ENCODE assay signal across 14 mouse cellular contexts in the genomic region with DNA sequence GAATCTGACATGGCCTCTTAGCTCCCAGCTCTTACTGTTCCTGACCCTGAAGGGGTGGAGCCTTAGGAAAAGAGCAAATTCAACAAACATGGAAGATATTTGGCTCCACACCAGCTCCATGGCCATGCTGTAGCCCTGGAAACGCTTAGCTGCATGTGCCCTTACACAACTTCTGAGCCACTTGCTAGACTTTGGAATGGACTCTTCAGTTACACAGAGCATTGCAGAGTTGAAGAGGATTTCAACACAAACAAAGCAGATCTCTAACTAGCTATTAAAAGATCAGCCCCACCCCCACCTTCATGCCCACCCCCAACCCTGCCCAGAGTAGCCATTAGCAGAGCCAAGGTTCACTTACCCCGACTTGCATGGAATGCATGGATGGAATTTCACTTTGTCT. TPM values are rescaled to one million over a fixed set of nuclear protein-coding genes. Genes with fewer than 3 reads are reported as not detected.
DNase-seq lines count a peak whose midpoint lies in the region; ATAC-seq and TF ChIP-seq lines count a peak whose summit lies in the region.
"Had no signal": no experiment of that assay in that cellular context is flagged by ENCODE, and none has a peak within 500 bp of the region (broad histone marks: within the 10 kb centered on the region; RNA-seq: fewer than 3 reads in every experiment).

No protein-coding gene starts in this region.

- H3K4me1 ChIP-seq in intestine, embryonic 15.5 days (replicated peaks) = no peaks in the 10 kb centered on the region
- no peaks in the 10 kb centered on the region for H3K4me1 ChIP-seq in intestine, postnatal 0 days (replicated peaks; ENCODE audit: control insufficient read depth, insufficient read depth, low read length)
- H3K4me1 ChIP-seq in kidney, embryonic 15.5 days = no peaks in the 10 kb centered on the region
- H3K4me1 ChIP-seq in liver, embryonic 15.5 days (replicated peaks) = no peaks in the 10 kb centered on the region

- no peak overlapping the region for H3K27ac ChIP-seq in intestine, embryonic 15.5 days
- H3K27ac ChIP-seq in intestine, postnatal 0 days (ENCODE audit: low read depth, low read length) = no peak overlapping the region
- no peak overlapping the region for H3K27ac ChIP-seq in kidney, embryonic 15.5 days
- peak overlapping the region; percentile 57 for H3K27ac ChIP-seq in liver, embryonic 15.5 days (replicated peaks)
- H3K27ac ChIP-seq: hindbrain, embryonic 10.5 days; left cerebral cortex, adult 2 months had no signal

- whole genome bisulfite sequencing in intestine, embryonic 15.5 days = 67% methylated on average over 2 of the region's 2 CpGs
- 65% methylated on average over 2 of the region's 2 CpGs for WGBS in intestine, postnatal 0 days
- 73% methylated on average over 2 of the region's 2 CpGs for WGBS in kidney, embryonic 15.5 days
- 55% methylated on average over 2 of the region's 2 CpGs for WGBS in liver, embryonic 15.5 days (ENCODE audit: insufficient replicate concordance)

- peak; percentile 41; the same call in 1 of the 2 replicates for ATAC-seq in intestine, embryonic 15.5 days
- no peak for ATAC-seq in intestine, postnatal 0 days
- peak; percentile 83 for ATAC-seq in kidney, embryonic 15.5 days (replicated peaks; ENCODE audit: low FRiP score)
- peak; percentile 89 for ATAC-seq in liver, embryonic 15.5 days (ENCODE audit: insufficient read depth)
- ATAC-seq in CD4-positive, CD25-positive, alpha-beta regulatory T cell, adult 4 months = no peak

- H3K4me2 ChIP-seq in intestine, embryonic 15.5 days (replicated peaks) = no peak overlapping the region
- H3K4me2 ChIP-seq in intestine, postnatal 0 days (replicated peaks; ENCODE audit: low read depth) = no peak overlapping the region
- no peak overlapping the region for H3K4me2 ChIP-seq in kidney, embryonic 15.5 days
- no peak overlapping the region for H3K4me2 ChIP-seq in liver, embryonic 15.5 days

- no peak overlapping the region for H3K9ac ChIP-seq in intestine, embryonic 15.5 days
- H3K9ac ChIP-seq in intestine, postnatal 0 days (ENCODE audit: low read depth, low read length) = no peak overlapping the region
- no peak overlapping the region for H3K9ac ChIP-seq in kidney, embryonic 15.5 days
- no peak overlapping the region for H3K9ac ChIP-seq in liver, embryonic 15.5 days

- no peaks in the 10 kb centered on the region for H3K9me3 ChIP-seq in intestine, embryonic 15.5 days
- no peaks in the 10 kb centered on the region for H3K9me3 ChIP-seq in intestine, postnatal 0 days (ENCODE audit: control insufficient read depth)
- H3K9me3 ChIP-seq in kidney, embryonic 15.5 days (replicated peaks) = no peaks in the 10 kb centered on the region
- H3K9me3 ChIP-seq in liver, embryonic 15.5 days (replicated peaks) = no peaks in the 10 kb centered on the region
- H3K9me3 ChIP-seq: hindbrain, embryonic 10.5 days had no signal

- no peaks in the 10 kb centered on the region for H3K27me3 ChIP-seq in intestine, embryonic 15.5 days (replicated peaks)
- H3K27me3 ChIP-seq in intestine, postnatal 0 days (replicated peaks; ENCODE audit: control insufficient read depth, insufficient read depth, low read length) = no peaks in the 10 kb centered on the region
- no peaks in the 10 kb centered on the region for H3K27me3 ChIP-seq in kidney, embryonic 15.5 days
- H3K27me3 ChIP-seq in liver, embryonic 15.5 days = no peaks in the 10 kb centered on the region

- TF ChIP-seq CTCF in intestine, postnatal 0 days (IDR thresholded peaks at IDR 0.05; ENCODE audit: low read depth) = no peak

- H3K36me3 ChIP-seq in intestine, embryonic 15.5 days = no peaks in the 10 kb centered on the region
- no peaks in the 10 kb centered on the region for H3K36me3 ChIP-seq in intestine, postnatal 0 days (ENCODE audit: control insufficient read depth, insufficient read depth)
- H3K36me3 ChIP-seq in kidney, embryonic 15.5 days = no peaks in the 10 kb centered on the region
- no peaks in the 10 kb centered on the region for H3K36me3 ChIP-seq in liver, embryonic 15.5 days (replicated peaks)
- H3K36me3 ChIP-seq: hindbrain, embryonic 10.5 days had no signal

- H3K4me3 ChIP-seq in intestine, embryonic 15.5 days (replicated peaks) = no peak overlapping the region
- H3K4me3 ChIP-seq in intestine, postnatal 0 days (ENCODE audit: low read depth, low read length) = no peak overlapping the region
- H3K4me3 ChIP-seq in kidney, embryonic 15.5 days (replicated peaks) = no peak overlapping the region
- H3K4me3 ChIP-seq in liver, embryonic 15.5 days (replicated peaks) = no peak overlapping the region
- H3K4me3 ChIP-seq: hindbrain, embryonic 10.5 days; left cerebral cortex, adult 2 months; myocyte had no signal

- DNase-seq in yolk sac, embryonic 10.5 days (ENCODE audit: low spot score) = peak; percentile 38
- DNase-seq in heart, adult 9 months (ENCODE audit: low spot score in 2 of 2) = no peak
- no peak for DNase-seq in left cerebral cortex, adult 11 months (ENCODE audit: low spot score)
- DNase-seq: cerebellum, adult 11 months had no signal

RNA-seq across cellular contexts. Expression of gene Agxt2, which starts 41.5 kb away (rescaled TPM):
- polyA plus RNA-seq in intestine, embryonic 15.5 days (2015; fragmentation: Nextera tagmentation; extraction: Ambion mirVana) = 0.11 and 0.46 TPM in 2 replicates
- polyA plus RNA-seq in intestine, postnatal 0 days (2015; fragmentation: Nextera tagmentation; extraction: Ambion mirVana) = 1.1 and 1.3 TPM in 2 replicates
- 2.2 and 2.5 TPM in 2 replicates for polyA plus RNA-seq in kidney, embryonic 15.5 days (2015; fragmentation: Nextera tagmentation; extraction: Ambion mirVana)
- 9.8 and 11.7 TPM in 2 replicates for polyA plus RNA-seq in liver, embryonic 15.5 days (2015; fragmentation: Nextera tagmentation; extraction: Ambion mirVana)
- polyA plus RNA-seq in CD4-positive, CD25-positive, alpha-beta regulatory T cell, adult 4 months (2017; shearing (Covaris generic)) = not detected
- polyA plus RNA-seq: forebrain, embryonic 16.5 days; hindbrain, embryonic 10.5 days; myocyte; urinary bladder, adult 2 months had no signal

Comparison
In these comparisons a context has a peak if more than half of its experiments do, and no peak if none do; other contexts are left out.
1. ATAC-seq: peak in intestine, embryonic 15.5 days (single experiment), kidney, embryonic 15.5 days (single experiment) and liver, embryonic 15.5 days (single experiment); none in intestine, postnatal 0 days (single experiment) and CD4-positive, CD25-positive, alpha-beta regulatory T cell, adult 4 months (single experiment).